Mouse (Mus musculus): Measurements from ENCODE around the gene Rufy1.

The Rufy1 gene

DNA sequence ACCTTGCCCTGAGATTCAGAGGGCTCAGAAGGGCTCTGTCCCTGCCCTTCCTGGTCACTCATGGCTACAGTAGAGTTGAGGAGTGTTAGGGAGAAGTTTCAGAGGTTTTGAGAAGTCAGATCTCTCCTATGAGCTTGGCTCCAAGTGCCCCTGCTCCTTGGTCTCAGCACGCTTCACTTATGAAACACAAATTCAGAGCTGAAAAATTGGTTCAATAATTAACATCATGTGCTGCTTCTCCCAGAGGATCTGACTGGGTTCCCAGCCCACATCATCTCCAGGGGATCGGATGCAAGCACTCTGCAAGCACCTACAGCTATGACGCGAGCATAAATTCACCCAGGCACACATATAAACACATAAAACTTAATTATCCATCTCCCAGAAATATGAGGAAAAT lies 4.9 kb downstream of the Rufy1 start:
- no peak for DNase-seq (ENCODE audit: low spot score in 2 of 2)

DNA sequence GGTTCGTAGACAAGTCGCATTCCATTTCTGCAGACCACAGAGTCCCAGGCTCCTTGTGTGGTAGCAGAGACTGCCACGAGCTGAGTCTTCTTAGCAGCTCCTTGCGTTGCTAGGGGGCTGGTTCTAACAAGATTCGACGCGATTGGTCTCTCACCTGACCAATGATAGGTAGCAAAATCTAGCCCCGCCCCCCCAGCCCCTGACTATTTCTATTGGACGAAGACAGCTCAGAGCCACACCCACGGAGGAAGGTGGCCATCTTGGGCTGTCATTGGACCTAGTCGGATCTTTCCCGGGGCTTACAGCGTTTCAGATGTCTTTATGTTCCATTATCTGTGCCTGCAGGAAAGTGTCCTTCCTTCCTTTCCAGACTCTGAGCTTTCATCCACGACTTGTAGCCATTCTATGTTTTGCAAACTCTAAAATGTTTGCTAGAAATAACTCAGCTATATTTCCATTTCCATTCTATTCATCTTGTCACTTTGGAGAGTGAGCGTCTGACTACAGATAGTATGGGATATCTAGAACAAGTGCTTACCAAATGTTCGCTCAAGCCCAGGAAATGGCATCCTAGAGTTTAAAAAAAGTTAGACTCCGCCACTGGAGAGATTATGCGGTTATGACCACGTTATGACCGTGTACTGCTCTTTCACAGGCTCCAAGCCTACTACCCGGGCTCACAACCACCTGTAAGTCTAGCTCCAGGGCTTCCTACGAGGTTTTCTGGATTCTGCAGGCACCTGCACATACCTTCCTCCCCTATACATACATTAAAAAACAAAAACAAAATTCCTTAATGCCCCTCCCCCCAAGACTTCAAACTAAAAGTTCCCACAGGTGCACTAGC lies 8.8 kb downstream of the Rufy1 start:
- peak; percentile 63 to 64 for DNase-seq (ENCODE audit: low spot score in 2 of 2)

DNA sequence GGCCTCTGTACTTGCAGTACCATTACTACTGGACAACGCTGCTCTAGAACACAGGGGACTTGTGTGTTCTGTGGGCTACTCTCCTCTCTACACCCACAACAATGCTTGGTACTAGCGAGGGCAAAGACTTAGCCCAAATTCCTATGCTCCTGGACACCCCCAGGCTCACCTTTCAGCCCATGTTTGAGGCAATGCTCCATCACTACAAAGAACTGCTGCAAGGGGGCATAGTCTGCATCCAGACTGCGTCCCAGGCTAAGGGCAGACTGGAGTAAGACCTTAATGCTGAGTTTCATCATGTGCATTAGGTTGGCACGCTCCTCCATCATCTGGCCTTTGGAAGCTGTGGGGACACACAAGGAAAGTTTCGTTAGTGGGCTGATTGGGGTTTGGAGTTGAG lies 9.5 kb downstream of the Rufy1 start:
- no peak for DNase-seq (ENCODE audit: low spot score in 2 of 2)

DNA sequence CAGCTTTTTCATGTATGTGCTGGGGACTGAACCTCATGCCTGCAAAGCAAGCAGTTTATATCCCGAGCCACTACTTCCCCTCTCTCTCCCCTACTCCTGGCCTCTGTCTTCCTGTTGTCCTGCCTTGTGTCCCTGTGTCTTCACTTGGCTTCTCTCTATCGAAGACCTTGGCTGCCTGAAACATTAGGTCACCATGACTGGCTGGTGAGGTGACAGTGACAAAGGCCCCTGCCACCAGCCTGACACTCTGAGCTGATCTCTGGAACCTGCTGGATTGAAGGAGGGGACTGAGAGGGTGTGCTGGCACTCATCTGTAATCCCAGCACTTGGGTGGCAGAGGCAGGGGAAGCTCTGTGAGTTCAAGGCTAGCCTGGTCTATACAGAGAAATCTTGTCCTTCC lies 13.1 kb downstream of the Rufy1 start:
- DNase-seq (ENCODE audit: low spot score in 2 of 2): no peak

DNA sequence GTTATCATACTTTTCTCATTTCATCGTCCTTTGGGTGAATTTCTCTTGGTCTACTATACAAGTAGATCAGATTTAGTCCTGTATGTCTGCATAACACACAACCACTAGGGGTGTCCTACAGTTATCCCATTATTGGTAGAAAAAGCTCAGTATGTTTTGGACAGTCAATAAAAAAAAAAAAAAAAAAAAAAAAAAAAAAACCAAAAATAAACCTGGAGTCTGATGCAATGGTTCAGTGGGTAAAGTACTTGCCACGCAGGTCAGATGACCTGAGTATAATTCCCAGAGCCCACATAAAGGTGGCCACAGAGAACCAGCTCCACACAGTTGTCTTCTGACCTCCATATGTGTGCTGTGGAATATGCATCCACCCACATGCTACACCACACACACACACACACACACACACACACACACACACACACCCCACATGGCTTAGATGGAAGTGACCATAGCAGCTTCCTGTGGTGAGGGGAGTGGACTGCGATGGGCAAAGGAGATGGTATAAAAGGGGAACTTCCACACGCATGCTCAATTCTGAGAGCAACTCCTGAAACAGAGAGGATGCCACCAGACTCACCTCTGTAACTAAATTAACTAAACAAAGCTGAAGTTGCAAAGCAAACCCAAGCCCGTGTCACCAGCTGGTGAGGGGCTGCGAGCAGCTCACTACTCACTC lies 15.2 kb downstream of the Rufy1 start:
- no peak for DNase-seq (ENCODE audit: low spot score in 2 of 2)

DNA sequence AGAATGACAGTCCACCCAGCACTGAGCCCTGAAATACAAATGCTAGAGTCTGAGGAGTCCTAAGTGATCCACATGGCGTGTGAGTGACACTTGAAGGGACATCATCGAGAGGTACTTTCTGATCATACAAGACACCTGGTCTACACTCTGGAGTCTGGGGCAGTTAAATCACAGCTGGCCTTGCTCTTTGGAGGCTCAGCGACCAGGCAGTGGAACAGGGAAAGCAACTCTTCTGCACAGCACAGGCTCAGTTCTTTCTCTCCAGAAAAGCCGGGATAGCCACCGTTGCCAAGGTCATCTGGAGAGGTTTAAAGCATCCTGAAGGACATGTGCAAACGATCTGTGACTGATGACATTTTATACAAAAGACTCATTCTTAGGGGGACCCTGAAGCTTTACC lies 23.7 kb downstream of the Rufy1 start:
- no peak for DNase-seq (ENCODE audit: low spot score in 2 of 2)

DNA sequence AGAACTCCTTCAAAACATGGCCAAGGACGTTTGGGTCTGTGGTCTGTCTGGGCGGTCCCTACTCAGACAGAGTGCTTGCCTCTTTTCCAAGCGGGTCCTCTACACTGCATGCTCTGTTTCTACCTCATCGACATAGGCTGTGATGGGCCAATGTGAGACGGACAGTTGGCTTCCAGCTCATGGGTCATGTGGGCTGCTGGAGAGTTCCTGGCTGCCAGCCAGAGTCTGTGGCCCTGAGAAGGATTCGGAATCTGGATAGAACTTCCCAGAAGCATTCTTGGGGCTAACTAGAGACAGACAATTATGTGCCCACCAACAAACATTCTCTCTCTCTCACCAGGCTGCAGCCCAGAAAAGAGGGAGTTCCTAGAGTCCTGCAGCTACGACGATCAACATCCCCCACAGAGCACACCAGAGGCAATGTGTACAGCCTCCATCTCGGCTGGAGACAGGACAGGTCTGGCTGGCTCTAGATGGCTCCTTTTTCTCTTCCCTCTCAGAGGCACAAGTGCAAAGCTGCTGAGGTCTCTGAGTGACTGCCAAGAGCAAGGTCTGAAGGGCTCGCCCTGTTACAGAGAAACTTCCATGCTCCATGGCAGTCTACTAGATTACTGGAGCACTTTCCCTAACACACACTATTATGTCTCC lies 27.4 kb downstream of the Rufy1 start:
- DNase-seq (ENCODE audit: low spot score in 2 of 2): no peak

DNA sequence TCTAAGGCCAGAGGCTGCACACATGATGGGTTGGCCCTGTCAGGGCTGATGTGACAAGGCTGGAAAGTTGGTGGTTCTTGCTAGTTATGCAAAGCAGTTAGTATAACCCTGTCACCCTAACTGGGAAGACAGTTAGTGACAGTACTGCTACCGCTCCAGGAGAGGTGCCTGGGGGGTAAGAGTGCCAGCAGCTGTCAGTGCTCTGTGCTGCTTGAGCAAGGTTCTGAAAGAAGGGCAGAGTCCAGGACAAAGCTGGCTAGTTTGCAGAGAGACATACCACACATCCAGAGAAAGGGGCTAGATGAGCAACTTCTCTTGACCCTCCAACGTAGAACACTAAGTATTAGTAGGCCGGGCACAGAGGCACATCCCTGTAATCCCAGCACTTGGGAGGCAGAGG lies 28.4 kb downstream of the Rufy1 start:
- DNase-seq (ENCODE audit: low spot score in 2 of 2): no peak

DNA sequence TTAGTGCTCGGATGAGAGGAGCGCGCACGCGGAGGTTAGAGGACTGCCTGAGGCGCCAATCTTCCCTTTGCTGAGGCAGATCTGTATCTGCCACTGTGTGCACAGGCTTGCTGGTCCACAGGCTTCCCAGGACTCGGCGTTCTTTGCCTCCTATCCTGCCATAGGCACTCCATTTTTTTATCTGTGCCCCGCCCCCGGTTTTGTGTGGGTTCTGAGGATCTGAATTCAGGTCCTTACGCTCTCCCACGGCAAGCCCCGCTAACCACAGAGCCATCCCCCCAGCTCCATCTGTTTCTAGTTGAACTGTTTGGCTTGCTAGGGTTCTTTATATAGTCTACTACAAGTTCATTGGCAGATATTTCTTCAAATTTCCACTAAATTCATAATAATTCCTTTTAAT lies 32.1 kb downstream of the Rufy1 start:
- no peak for DNase-seq (ENCODE audit: low spot score in 2 of 2)

DNA sequence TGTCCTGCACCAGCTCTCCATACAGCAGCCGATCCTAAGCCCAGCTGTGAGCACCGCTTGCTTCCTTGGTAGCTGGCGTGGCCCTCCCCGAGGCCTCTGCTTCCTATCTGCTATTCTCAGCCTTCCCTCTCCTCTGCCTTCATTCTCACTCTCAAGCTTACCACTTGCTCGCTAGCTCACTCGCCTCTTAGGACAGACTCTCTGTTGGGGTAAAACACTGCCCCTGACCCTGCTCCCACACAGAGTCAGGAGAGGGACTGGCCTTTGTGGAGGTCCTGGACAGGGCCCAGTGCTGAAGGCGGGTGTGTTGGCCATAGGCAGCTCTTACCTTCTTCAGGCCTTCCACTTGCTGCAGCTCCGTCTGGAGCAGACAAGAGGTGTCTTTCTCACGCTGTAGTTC lies 33.6 kb downstream of the Rufy1 start:
- DNase-seq (ENCODE audit: low spot score in 2 of 2): no peak

DNA sequence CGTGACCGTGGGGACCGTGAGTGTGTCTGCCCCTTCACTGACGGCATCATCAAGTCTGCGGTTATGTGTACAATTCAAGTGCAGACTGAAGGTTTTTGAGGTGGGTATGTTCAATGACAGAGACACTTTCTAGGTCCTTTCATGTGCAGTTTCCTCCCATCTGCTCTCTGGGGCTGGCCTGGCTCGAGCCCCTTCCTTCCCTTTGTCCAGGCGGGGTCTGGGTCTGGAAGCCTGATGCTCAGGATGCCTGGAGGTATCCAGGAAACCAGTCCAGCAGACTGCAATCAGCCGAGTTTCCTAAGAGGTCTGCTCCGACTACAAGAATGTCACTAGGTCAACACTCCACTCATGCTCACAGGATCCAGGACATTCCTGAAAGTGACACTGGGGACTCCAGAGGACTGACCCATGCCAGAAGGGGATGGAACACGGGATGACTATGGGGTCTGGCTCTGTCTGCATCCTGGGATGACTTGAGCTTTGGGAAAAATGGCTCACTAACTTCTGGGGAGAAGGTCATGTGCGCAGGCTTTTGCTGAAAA lies 34.1 kb downstream of the Rufy1 start:
- no peak for DNase-seq (ENCODE audit: low spot score in 2 of 2)

DNA sequence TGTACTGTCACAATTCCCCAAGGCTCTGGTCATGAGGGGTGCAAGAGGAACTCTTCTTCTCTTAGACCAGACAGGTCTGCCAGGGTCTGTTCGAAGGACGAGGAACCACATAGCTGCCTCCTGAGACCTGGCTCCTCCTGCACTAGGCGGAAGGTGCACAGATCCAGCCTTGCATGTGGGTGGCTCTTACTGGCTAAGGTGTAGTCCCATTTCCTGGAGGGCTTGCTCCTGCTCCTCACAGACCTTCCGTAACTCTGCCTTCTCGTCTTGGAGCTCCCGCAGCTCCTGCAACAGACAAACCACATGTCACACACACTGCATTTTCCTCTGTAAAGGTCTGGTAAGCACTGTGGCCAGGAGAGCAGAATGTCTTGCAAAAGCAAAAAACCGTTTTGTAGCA lies 36.2 kb downstream of the Rufy1 start:
- no peak for DNase-seq (ENCODE audit: low spot score in 2 of 2)

DNA sequence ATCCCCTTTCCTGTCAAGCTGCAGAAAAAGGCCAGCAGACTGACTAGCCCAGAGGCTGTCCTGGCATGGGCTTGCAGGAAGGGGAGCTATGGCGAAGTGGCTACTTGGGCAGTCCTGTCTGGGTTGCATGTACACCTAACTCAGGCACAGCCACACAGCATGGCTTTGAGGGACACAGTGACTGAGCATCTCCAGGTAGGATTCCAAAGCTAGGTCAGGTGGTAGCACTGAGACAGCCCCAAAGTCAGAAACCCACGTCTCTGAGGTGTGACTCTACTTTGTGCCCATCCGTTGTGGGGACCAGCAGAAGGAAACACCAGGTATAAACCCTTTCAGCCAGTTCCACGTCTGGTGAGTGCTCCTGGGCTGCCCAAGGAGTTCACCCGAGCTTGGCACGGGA lies 37.6 kb downstream of the Rufy1 start:
- no peak for DNase-seq (ENCODE audit: low spot score in 2 of 2)

DNA sequence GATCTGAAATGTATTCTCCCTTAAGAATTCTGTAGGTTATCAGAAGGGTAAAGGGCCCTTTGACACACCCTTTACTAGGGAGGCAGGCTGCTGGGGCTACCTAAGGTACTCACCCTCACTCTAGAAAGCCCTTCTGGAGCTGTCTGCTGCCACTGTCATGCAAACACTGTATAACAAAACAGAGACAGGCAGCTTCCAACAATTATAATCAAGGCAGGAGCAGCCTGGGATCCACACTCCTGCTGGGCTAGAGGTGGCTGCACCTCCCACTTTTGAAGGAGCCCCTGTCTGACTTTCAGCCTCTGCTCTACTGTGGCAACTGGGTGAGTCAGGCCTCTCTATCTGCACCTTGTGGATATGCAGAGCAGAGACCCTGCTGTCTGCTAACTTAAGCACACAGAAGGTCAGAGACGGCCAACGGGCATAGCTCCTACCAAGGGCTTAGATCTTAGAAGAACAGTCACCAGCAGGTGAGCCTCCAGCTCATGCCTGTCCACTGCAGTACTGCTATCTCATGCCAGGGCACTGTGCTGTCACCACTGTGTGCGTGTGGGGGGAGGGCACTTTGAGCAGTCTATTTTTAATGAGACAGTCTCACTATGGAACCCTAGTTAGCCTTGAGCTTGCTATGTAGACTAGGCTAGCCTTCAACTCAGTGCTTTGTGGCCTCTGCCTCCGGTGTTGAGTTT lies 39.5 kb downstream of the Rufy1 start:
- DNase-seq (ENCODE audit: low spot score in 2 of 2): no peak

DNA sequence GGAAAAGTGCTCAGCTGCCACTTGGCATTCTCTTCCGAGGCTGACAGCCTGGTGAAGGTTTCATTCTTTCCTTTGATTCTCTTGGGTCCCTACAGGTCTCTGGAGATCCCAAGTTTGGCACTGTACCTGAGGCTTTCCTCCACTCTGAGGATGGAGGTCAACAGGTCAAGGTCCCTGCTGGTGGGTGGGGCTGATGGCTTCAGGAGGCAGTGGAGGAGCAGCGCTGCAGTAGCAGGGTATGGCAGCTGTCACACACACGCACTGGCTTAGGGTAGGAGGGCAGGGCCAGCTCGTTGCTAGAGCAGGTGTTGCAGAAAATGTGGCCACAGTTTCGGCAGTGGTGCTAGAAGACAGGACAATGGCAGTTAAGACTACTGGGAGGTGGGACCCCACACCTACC lies 41.3 kb downstream of the Rufy1 start:
- DNase-seq (ENCODE audit: low spot score in 2 of 2): no peak

DNA sequence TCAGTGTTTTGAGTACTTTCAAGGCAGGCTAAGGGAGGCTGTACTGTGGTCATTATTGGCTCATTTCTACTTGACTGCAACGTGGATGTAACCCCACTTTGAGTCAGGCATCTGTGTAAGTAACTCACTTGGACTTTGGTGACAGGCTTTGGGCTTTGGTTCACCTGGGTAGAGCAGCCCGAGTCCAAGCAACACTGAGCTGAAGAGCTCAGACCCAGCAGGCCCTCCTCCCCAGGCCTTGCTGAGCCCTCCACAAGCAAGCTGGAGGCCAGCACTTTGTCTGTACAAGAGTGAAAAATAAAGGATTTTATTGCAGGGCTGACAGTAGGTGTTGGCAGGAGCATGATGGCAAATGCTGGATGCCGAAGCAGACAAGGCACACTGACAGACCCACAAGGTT lies 41.9 kb downstream of the Rufy1 start:
- DNase-seq (ENCODE audit: low spot score in 2 of 2): no peak

DNA sequence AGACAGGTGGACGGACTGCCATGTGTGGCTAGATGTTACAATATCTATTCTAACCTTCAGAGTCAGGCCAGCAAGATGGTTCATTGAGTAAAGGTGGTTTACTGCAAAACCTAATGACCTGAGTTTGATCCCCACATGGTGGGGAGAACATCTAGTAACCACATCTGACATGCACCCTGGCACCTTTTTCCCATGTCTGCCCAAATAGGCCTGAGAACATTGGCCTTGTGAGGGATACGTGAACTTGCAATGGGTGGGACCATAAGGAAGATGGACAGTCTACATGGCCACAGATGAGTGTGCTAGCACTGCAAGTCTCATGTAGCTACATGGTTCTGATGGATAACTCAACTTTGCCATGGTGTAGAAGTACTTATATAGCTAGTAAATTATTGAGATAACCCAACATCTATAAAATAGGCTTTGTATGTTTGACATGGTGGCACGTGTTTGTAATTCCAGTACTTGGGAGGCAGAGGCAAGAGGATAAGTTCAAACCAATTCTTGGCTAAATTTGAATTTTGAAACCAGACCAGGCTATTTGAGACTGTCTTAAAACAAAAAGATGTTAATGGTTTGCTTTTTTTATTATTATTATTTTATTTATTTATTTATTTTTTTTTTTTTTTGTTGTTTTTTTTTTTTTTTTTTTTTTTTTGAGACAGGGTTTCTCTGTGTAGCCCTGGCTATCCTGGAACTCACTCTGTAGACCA lies 42.6 kb downstream of the Rufy1 start:
- DNase-seq (ENCODE audit: low spot score in 2 of 2): no peak

DNA sequence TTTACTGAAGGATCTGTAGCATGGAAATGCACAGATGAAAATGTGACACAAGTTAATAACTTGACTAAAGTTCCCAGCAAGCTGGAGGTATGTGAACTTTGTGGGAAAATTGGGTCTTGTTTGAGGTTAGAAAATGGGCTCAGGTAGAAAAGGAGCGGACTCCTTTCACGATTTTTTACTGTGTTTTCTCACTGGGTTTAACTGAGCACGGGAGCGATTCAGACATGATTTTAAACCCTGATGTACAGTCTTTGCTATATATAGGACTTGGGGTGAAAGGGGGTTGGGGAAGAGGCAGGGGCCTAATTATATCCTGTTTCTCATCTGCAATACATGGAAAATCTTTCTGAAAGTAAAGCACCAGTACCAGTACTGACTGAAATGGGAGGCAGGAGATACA lies 43.2 kb downstream of the Rufy1 start:
- no peak for DNase-seq (ENCODE audit: low spot score in 2 of 2)

DNA sequence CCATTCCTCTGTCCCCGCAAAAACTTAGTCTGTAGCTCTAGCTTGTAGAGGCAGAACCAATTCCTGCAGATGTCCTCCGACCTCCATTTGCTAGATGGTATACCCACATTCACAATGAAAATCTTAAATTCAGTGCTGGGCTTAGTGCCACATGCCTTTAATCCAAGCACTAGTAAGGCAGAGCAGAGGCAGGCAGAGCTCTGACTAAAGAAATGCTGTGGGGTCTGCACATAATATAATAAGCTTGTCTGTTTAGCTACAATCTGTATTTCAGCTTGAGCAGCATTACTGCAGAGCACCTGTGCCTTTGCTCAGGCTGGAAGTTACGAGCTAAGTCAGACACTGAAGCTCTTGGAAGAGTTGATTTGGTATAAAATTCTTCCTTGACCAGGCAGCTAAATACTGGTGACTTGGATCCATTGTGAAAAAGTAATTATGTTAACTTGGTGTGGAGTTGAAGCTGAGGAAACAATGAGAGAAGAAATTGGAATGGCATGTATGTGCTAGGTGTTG lies 43.7 kb downstream of the Rufy1 start:
- no peak for DNase-seq (ENCODE audit: low spot score in 2 of 2)

DNA sequence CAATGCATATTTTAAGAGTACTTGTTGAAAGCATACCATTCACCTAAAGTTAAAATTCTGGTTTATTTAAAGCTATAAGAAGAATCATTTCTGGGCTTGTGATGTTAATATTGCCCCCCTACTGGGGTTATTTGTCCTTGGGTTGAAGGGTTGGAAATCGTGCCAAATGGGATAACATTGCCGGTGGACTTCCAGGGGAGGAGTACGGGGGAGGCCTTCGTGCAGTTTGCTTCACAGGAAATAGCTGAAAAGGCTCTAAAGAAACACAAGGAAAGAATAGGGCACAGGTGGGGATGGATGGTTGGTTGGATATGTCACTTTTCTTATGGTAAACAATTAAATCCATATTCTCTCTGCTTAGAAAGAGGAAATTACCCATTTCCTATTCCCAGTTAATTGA lies 49.6 kb downstream of the Rufy1 start:
- DNase-seq (ENCODE audit: low spot score in 2 of 2): no peak

DNA sequence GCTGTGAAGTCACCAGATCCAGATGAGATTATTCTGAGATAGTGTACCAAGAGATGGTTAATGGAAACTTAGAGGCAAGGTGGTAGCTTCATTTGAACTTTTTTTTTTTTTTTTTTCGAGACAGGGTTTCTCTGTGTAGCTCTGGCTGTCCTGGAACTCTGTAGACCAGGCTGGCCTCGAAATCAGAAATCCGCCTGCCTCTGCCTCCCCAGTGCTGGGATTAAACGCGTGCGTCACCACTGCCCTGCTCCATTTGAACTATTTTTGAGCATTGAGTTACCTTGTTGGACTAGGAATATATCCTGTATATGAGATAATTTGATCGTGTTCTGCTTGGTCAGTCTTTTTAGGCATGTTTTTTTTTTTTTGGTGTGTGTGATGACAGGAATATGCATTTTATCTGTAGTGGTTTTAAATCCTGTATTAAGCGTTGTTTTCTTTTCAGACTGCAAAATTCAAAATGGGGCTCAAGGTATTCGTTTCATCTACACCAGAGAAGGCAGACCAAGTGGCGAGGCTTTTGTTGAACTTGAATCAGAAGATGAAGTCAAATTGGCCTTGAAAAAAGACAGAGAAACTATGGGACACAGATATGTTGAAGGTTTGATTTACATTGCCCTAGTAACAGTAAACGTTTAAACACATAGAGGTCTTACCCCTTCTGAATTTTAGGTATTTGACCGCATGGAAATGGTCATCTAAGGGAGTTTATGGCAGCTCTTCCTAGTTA lies 51.7 kb downstream of the Rufy1 start:
- no peak for DNase-seq (ENCODE audit: low spot score in 2 of 2)

All from frontal cortex, postnatal 10 days (tissue).